Mouse (Mus musculus) C2C12 (cell line): ENCODE measurements at regions not wholly inside any gene's neighbourhood (a gene's known extent, or its start where the extent isn't known, plus 50 kb on each side); places are given as distances from the start of the nearest gene placed in this dataset.

ENCODE experiments used
- CEBPB ChIP-seq: IDR thresholded peaks from one replicate; pipeline ENCODE4 v1.6.1; 2011; ENCODE audit warnings: low read depth, mild to moderate bottlenecking, control low read depth, moderate library complexity
- CTCF ChIP-seq: IDR thresholded peaks from one replicate; pipeline ENCODE4 v1.5.1; 2011; ENCODE audit not compliant: control insufficient read depth, insufficient read depth, insufficient read length
- FOSL1 ChIP-seq: IDR thresholded peaks from one replicate; pipeline ENCODE4 v1.8.0; 2011; ENCODE audit warnings: mild to moderate bottlenecking, low read length; ENCODE audit not compliant: poor library complexity, insufficient read depth, severe bottlenecking
- MAX ChIP-seq: IDR thresholded peaks from one replicate; pipeline ENCODE4 v1.6.1; 2011; ENCODE audit warnings: mild to moderate bottlenecking, control low read depth
- MYOD1 ChIP-seq: IDR thresholded peaks from one replicate; pipeline ENCODE4 v1.6.1; 2011; ENCODE audit warnings: low read depth; ENCODE audit not compliant: control insufficient read depth, insufficient read length
- MYOG ChIP-seq: IDR thresholded peaks from one replicate; pipeline ENCODE4 v1.6.1; 2011; ENCODE audit not compliant: control insufficient read depth, insufficient read length; ENCODE audit errors: extremely low read depth

DNA sequence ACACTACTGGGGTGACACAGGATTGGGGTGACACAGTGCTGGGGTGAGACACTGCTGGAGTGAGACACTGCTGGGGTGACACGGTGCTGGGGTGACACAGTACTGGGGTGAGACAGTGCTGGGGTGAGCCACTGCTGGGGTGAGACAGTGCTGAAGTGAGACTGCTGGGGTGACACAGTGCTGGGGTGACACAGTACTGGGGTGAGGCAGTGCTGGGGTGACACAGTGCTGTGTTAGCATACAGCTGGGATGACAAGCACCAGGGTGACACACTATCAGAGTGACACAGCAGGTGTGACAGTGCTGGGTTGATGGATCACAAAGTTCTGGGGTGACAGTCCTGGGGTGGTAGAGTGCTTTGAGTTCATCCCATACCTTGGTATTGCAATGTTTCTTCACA, 137.3 kb upstream of the Irx4 start:
- TF ChIP-seq CTCF (no peak), MAX (no peak), CEBPB (no peak), MYOD1 (no peak), MYOG (no peak), FOSL1 (no peak)
